Mouse (Mus musculus) frontal cortex, postnatal 10 days (tissue): ENCODE results near the gene Srcin1.

ENCODE experiments used
- DNase-seq, 2 experiments: peaks; one replicate each; pipeline ENCODE4 v3.0.0; 2022; ENCODE audit warnings: low spot score in 2 of 2, mixed read lengths in 1 of 2

Srcin1 gene

GRCm38 (mm10) chr11:97509058-97509457 lies 66.9 kb downstream of the Srcin1 start:
- DNase-seq = no peak

GRCm38 (mm10) chr11:97508198-97508597 lies 67.8 kb downstream of the Srcin1 start:
- DNase-seq = no peak

- DNase-seq = no peak
These were observed 69.7 kb downstream of the Srcin1 start for GRCm38 (mm10) chr11:97506331-97506730.

GRCm38 (mm10) chr11:97505784-97506183 lies 70.2 kb downstream of the Srcin1 start:
- DNase-seq = no peak

- DNase-seq = no peak
These were observed 73.1 kb downstream of the Srcin1 start for GRCm38 (mm10) chr11:97502846-97503245.

- no peak for DNase-seq
These were observed 73.6 kb downstream of the Srcin1 start for GRCm38 (mm10) chr11:97502383-97502782.

- no peak for DNase-seq
These were observed 75.1 kb downstream of the Srcin1 start for GRCm38 (mm10) chr11:97500720-97501448.

GRCm38 (mm10) chr11:97499865-97500719 lies 75.9 kb downstream of the Srcin1 start, which contains the start of gene 4933428G20Rik:
4933428G20Rik (minus strand) TSS chr11:97500340.
- DNase-seq = no peak

- DNase-seq = no peak
These were observed 78.4 kb downstream of the Srcin1 start for GRCm38 (mm10) chr11:97497543-97497942.

- no peak for DNase-seq
These were observed 83.2 kb downstream of the Srcin1 start for GRCm38 (mm10) chr11:97492836-97493235.

- no peak for DNase-seq
These were observed 84.3 kb downstream of the Srcin1 start for GRCm38 (mm10) chr11:97491640-97492039.

- DNase-seq = peak in 1 of 2 experiments; percentile 68
These were observed 86.2 kb downstream of the Srcin1 start for GRCm38 (mm10) chr11:97489589-97490324.

GRCm38 (mm10) chr11:97487656-97488055 lies 88.3 kb downstream of the Srcin1 start:
- no peak for DNase-seq

GRCm38 (mm10) chr11:97485661-97486060 lies 90.3 kb downstream of the Srcin1 start:
- no peak for DNase-seq

GRCm38 (mm10) chr11:97479824-97480223 lies 96.2 kb downstream of the Srcin1 start:
- DNase-seq = no peak

GRCm38 (mm10) chr11:97479085-97479484 lies 96.9 kb downstream of the Srcin1 start:
- no peak for DNase-seq

GRCm38 (mm10) chr11:97478345-97478744 lies 97.6 kb downstream of the Srcin1 start:
- DNase-seq = no peak

GRCm38 (mm10) chr11:97477431-97477830 lies 98.6 kb downstream of the Srcin1 start:
- DNase-seq = no peak

GRCm38 (mm10) chr11:97476334-97477095 lies 99.5 kb downstream of the Srcin1 start:
- DNase-seq = peak in 1 of 2 experiments; percentile 66

GRCm38 (mm10) chr11:97471276-97471675 lies 104.7 kb downstream of the Srcin1 start:
- DNase-seq = no peak

- no peak for DNase-seq
These were observed 106.2 kb downstream of the Srcin1 start for GRCm38 (mm10) chr11:97469828-97470227.
